Mouse (Mus musculus): ENCODE measurements around the gene Sh3bp5. TPM values are rescaled to one million over a fixed set of nuclear protein-coding genes. Genes with fewer than 3 reads are reported as not detected.

The Sh3bp5 gene
- polyA plus RNA-seq, 2 experiments = 6.4 to 14.7 TPM

DNA sequence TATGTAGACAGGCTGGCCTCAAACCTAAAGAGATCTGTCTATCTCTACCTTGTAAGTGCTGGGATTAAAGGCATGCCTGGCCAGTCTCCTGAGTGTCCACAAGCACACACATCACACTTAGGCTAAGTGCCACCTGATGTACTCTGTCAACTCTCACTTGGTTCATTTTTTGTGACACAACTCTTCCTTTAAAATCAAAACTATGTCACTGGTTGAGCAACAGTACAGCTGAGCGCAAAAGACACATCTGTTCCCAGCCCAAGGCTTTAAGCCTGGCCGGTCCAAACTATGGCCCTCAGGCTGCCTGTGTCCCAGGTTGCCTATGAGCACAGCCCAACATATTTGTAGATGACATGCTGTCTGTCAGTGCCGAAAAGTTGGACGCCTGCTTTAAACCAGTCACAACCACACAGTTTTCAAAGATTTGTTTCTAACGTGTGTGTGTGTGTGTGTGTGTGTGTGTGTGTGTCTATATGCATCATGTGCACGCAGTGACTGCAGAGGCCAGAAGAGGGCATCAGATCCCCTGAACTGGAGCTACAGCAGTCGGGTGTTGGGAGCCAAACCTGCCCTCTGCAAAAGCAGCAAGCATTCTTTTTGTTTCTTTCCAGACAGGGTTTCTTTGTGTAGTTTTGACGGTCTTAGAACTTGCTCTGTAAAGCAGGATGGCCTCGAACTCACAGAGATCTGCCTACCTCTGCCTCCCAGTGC is 40.9 kb downstream of the Sh3bp5 start:
- peaks cover 0 to 3% of the 10 kb centered on the region in 2 experiments; a peak in 1 of 4 replicates for H3K4me1 ChIP-seq (replicated peaks; ENCODE audit: control insufficient read depth in 2 of 2, insufficient read depth in 2 of 2, low read length in 1 of 2)
- 81% methylated on average over 9 of the region's 9 CpGs for WGBS (ENCODE audit: insufficient replicate concordance)
- ATAC-seq (ENCODE audit: insufficient read depth) = no peak

DNA sequence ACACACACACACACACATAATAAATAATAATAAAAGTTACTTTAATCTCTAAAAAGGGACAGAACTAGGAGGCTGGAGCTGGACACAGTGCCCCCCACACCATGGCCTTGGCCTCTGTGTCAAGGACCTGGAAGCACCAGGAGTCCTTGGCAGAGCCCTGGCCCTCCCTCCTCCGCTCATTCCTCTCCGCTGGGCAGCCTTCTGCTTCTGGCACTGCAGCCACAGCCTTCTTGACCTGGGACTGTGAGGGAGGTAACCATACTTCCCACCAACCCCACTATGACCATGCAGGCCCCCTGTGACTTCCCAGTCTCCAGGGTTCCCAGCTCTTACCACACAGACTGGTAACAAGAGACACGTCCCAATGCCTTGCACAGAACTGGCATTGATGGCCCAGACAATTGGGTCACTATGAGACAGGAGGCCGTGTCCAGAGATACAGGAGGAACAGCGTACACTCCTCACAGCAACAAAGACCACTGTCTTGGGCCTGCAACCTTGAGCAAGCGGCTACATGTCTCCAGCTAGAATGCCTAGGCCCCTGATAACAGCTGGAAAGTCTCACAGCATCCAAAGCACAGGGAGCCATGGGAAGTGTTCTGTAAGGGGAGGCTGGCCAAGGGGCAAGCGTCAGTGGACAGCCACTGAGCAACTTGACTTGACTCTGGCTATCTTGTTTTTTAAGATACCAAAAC is 41.8 kb downstream of the Sh3bp5 start:
- H3K4me3 ChIP-seq (ENCODE audit: insufficient read depth in 1 of 2, low read depth in 2 of 2, low read length in 2 of 2) = no peak overlapping the region
- H3K4me2 ChIP-seq (ENCODE audit: low read depth) = no peak overlapping the region
- no peak overlapping the region for H3K9ac ChIP-seq (replicated peaks)
- peaks cover 0 to 3% of the 10 kb centered on the region in 2 experiments; a peak in 1 of 4 replicates for H3K4me1 ChIP-seq (replicated peaks; ENCODE audit: control insufficient read depth in 2 of 2, insufficient read depth in 2 of 2, low read length in 1 of 2)
- 83% methylated on average over 7 of the region's 7 CpGs for WGBS (ENCODE audit: insufficient replicate concordance)
- TF ChIP-seq EP300 (IDR thresholded peaks at IDR 0.05; ENCODE audit: low read depth) = no peak
- TF ChIP-seq CTCF (IDR thresholded peaks at IDR 0.05; ENCODE audit: low read depth) = no peak
- no peaks in the 10 kb centered on the region for H3K27me3 ChIP-seq (ENCODE audit: control insufficient read depth, insufficient read depth, low read length)
- no peaks in the 10 kb centered on the region for H3K9me3 ChIP-seq (ENCODE audit: control insufficient read depth, low read length)
- no peak for ATAC-seq (ENCODE audit: insufficient read depth)
- no peak for DNase-seq (ENCODE audit: low read depth in 3 of 3, low spot score in 3 of 3)
- H3K36me3 ChIP-seq (replicated peaks; ENCODE audit: control insufficient read depth, insufficient read depth, low read depth) = no peaks in the 10 kb centered on the region
- no peak overlapping the region for H3K27ac ChIP-seq

More for the DNA sequence above, 40.9 kb downstream of the Sh3bp5 start:
- Histone ChIP-seq H3K27me3 (ENCODE audit: control insufficient read depth, insufficient read depth, low read length) (no peaks in the 10 kb centered on the region), H3K9me3 (ENCODE audit: control insufficient read depth, low read length) (no peaks in the 10 kb centered on the region), H3K36me3 (replicated peaks; ENCODE audit: control insufficient read depth, insufficient read depth, low read depth) (no peaks in the 10 kb centered on the region), H3K4me3 (ENCODE audit: insufficient read depth in 1 of 2, low read depth in 2 of 2, low read length in 2 of 2) (no peak overlapping the region), H3K27ac (no peak overlapping the region), H3K4me2 (ENCODE audit: low read depth) (no peak overlapping the region), H3K9ac (replicated peaks) (no peak overlapping the region)
- no peak for DNase-seq (ENCODE audit: low read depth in 3 of 3, low spot score in 3 of 3)
- no peak for TF ChIP-seq EP300 (IDR thresholded peaks at IDR 0.05; ENCODE audit: low read depth)
- TF ChIP-seq CTCF (IDR thresholded peaks at IDR 0.05; ENCODE audit: low read depth) = peak; percentile 53

DNA sequence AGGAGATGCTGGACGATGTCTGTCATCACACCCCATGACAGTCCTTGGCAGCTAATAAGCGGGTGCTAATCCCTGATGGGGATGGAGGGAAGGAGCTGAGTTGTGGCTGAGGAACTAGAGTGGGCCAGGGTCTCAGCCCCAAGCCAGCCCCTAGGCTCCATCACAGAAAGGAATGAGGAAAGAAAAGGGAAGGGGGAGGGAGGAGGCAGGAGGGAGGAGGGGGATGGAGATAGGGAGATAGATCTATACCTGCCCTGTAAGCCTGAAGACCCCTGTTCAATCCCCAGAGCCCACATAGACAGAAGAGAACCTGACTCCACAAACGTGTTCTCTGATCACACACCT is 42.4 kb downstream of the Sh3bp5 start:
- no peak for DNase-seq (ENCODE audit: low read depth in 3 of 3, low spot score in 3 of 3)
- Histone ChIP-seq H3K27me3 (ENCODE audit: control insufficient read depth, insufficient read depth, low read length) (no peaks in the 10 kb centered on the region), H3K4me2 (ENCODE audit: low read depth) (no peak overlapping the region), H3K9ac (replicated peaks) (no peak overlapping the region), H3K4me1 (replicated peaks; ENCODE audit: control insufficient read depth in 2 of 2, insufficient read depth in 2 of 2, low read length in 1 of 2) (peaks cover 0 to 3% of the 10 kb centered on the region in 2 experiments; a peak in 1 of 4 replicates), H3K27ac (no peak overlapping the region), H3K36me3 (replicated peaks; ENCODE audit: control insufficient read depth, insufficient read depth, low read depth) (no peaks in the 10 kb centered on the region), H3K4me3 (ENCODE audit: insufficient read depth in 1 of 2, low read depth in 2 of 2, low read length in 2 of 2) (no peak overlapping the region), H3K9me3 (ENCODE audit: control insufficient read depth, low read length) (no peaks in the 10 kb centered on the region)
- 61% methylated on average over 3 of the region's 3 CpGs for WGBS (ENCODE audit: insufficient replicate concordance)
- no peak for TF ChIP-seq CTCF (IDR thresholded peaks at IDR 0.05; ENCODE audit: low read depth)
- TF ChIP-seq EP300 (IDR thresholded peaks at IDR 0.05; ENCODE audit: low read depth) = no peak
- ATAC-seq (ENCODE audit: insufficient read depth) = no peak

DNA sequence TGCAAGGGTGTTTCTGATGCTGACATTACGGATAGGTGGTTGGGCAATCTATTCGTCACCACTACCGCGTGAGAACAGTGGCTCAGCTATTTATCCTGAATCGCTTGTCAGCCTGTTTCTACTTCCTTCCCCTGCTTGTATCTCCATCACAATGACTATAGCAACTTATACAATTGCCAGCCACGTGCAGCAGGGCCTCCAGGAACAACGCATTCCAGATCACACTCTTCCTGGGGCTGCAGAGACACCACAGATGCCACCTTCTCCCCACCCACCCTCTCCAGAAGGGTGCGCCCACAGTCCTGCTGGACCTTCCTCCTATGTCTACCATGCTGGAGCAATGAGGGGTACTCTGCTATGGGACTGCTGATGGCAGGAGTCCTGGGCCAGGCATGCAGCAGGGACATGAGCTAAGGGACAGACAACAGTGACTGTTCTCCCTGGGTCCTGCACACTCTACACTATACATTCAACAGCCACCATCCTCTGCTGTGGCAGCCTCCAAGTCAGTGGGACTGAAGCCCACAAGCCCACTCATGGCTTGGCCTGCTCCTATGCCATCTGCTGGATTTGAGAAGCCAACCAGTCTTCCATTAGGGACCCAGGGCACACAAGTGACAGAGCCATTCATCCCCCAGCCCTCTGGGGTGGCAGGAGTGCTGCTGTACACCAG is 42.9 kb downstream of the Sh3bp5 start:
- WGBS (ENCODE audit: insufficient replicate concordance) = 29% methylated on average over 8 of the region's 8 CpGs
- Histone ChIP-seq H3K36me3 (replicated peaks; ENCODE audit: control insufficient read depth, insufficient read depth, low read depth) (no peaks in the 10 kb centered on the region), H3K27me3 (ENCODE audit: control insufficient read depth, insufficient read depth, low read length) (no peaks in the 10 kb centered on the region), H3K27ac (no peak overlapping the region), H3K4me2 (ENCODE audit: low read depth) (no peak overlapping the region), H3K9me3 (ENCODE audit: control insufficient read depth, low read length) (no peaks in the 10 kb centered on the region), H3K4me3 (ENCODE audit: insufficient read depth in 1 of 2, low read depth in 2 of 2, low read length in 2 of 2) (no peak overlapping the region), H3K4me1 (replicated peaks; ENCODE audit: control insufficient read depth in 2 of 2, insufficient read depth in 2 of 2, low read length in 1 of 2) (peaks cover 0 to 3% of the 10 kb centered on the region in 2 experiments; a peak in 1 of 4 replicates), H3K9ac (replicated peaks) (no peak overlapping the region)
- ATAC-seq (ENCODE audit: insufficient read depth) (no peak), DNase-seq (ENCODE audit: low read depth in 3 of 3, low spot score in 3 of 3) (no peak)
- TF ChIP-seq CTCF (IDR thresholded peaks at IDR 0.05; ENCODE audit: low read depth) = no peak
- no peak for TF ChIP-seq EP300 (IDR thresholded peaks at IDR 0.05; ENCODE audit: low read depth)

DNA sequence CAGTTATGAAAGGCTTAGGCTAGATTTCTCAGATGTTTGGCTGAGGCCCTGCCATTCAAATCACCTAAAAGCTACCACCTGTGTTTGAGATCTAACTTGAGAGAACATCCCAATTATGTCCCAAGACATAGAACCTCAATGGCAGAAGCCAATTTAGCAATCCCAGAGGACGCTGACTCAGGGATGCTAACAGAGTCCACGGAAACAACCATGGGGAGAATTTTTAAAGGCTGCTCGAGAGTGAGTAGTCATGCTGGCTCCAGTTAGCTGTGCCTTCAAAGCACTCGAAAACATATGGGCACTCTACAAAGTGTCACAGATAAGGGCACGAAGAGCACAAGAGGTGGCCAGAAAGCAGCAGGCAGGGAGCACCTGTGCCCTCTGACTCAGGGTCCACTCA is 43.6 kb downstream of the Sh3bp5 start:
- Histone ChIP-seq H3K9ac (replicated peaks) (no peak overlapping the region), H3K9me3 (ENCODE audit: control insufficient read depth, low read length) (no peaks in the 10 kb centered on the region), H3K4me2 (ENCODE audit: low read depth) (no peak overlapping the region), H3K4me3 (ENCODE audit: insufficient read depth in 1 of 2, low read depth in 2 of 2, low read length in 2 of 2) (no peak overlapping the region), H3K27ac (no peak overlapping the region), H3K27me3 (ENCODE audit: control insufficient read depth, insufficient read depth, low read length) (no peaks in the 10 kb centered on the region), H3K36me3 (replicated peaks; ENCODE audit: control insufficient read depth, insufficient read depth, low read depth) (no peaks in the 10 kb centered on the region), H3K4me1 (replicated peaks; ENCODE audit: control insufficient read depth in 2 of 2, insufficient read depth in 2 of 2, low read length in 1 of 2) (peaks cover 0 to 3% of the 10 kb centered on the region in 2 experiments; a peak in 1 of 4 replicates)
- TF ChIP-seq EP300 (IDR thresholded peaks at IDR 0.05; ENCODE audit: low read depth) (no peak), CTCF (IDR thresholded peaks at IDR 0.05; ENCODE audit: low read depth) (no peak)
- no peak for ATAC-seq (ENCODE audit: insufficient read depth)
- whole genome bisulfite sequencing (ENCODE audit: insufficient replicate concordance) = 56% methylated on average over 5 of the region's 5 CpGs
- no peak for DNase-seq (ENCODE audit: low read depth in 3 of 3, low spot score in 3 of 3)
